Comparison of ENCODE assay signal across 20 mouse cellular contexts in genomic region chr4:59107886-59108285, GRCm38 (mm10). TPM values are rescaled to one million over a fixed set of nuclear protein-coding genes. Genes with fewer than 3 reads are reported as not detected.
"Had no signal": no experiment of that assay in that cellular context is flagged by ENCODE, and none has a peak within 500 bp of the region (broad histone marks: within the 10 kb centered on the region; RNA-seq: fewer than 3 reads in every experiment).

No protein-coding gene starts in this region.

- H3K27me3 ChIP-seq: neural tube, embryonic 13.5 days; neural tube, embryonic 15.5 days; stomach, embryonic 15.5 days had no signal

- H3K36me3 ChIP-seq: neural tube, embryonic 13.5 days; neural tube, embryonic 15.5 days; stomach, embryonic 15.5 days had no signal

- DNase-seq: retina, postnatal 1 day; right cerebral cortex, adult 18-20 months; right cerebral cortex, postnatal 14 days; right cerebral cortex, postnatal 25 days; right cerebral cortex, postnatal 4 days; spleen, adult 18-20 months; thymus, adult 18-20 months; thymus, adult 2 months; thymus, postnatal 14 days; thymus, postnatal 25 days; thymus, postnatal 36 days; thymus, postnatal 4 days had no signal

- H3K4me1 ChIP-seq: neural tube, embryonic 13.5 days; neural tube, embryonic 15.5 days; stomach, embryonic 15.5 days had no signal

- H3K4me3 ChIP-seq: neural tube, embryonic 13.5 days; neural tube, embryonic 15.5 days; stomach, embryonic 15.5 days had no signal

- H3K27ac ChIP-seq: neural tube, embryonic 13.5 days; neural tube, embryonic 15.5 days; stomach, embryonic 15.5 days; stomach, postnatal 0 days had no signal

RNA-seq across cellular contexts. Expression of gene AI481877, which starts 30.9 kb away (rescaled TPM):
- polyA plus RNA-seq: neural tube, embryonic 13.5 days; small intestine, adult 2 months; spleen, adult 2 months; stomach, embryonic 14.5 days; stomach, embryonic 15.5 days; thymus, adult 2 months; urinary bladder, adult 2 months had no signal
